Mouse (Mus musculus) cerebellum, adult 11-12 months (tissue): ENCODE measurements around the gene Alas2.

Experiments used
- DNase-seq: peaks from one replicate; pipeline ENCODE4 v3.0.0; 2022

The Alas2 gene

GRCm38 (mm10) chrX:150547239-150547638, at the start of gene Alas2:
TSS of gene Alas2 (plus strand) at chrX:150547375.
- DNase-seq, result no peak

- DNase-seq, result no peak
These were observed 38.5 kb upstream of the Alas2 start for GRCm38 (mm10) chrX:150508696-150509095.

DNA sequence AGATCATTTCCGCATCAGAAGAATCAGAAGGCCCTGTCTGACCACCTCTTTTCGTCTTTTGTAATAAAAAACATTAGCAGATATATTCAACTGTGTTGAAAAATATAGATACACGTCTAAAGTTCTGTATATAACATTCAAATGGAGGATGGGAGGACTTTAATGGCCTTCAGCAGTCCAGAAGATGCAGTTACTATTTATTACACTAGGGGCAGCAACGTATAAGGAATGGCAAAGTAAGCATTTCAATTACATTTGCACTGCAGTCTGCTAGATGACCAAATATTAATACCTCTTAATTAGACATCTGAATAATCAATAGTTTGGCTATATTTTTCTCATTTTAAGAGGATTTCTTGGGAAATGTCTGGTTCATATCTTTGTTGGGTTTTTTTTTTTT, 36.5 kb upstream of the Alas2 start:
- no peak for DNase-seq

DNA sequence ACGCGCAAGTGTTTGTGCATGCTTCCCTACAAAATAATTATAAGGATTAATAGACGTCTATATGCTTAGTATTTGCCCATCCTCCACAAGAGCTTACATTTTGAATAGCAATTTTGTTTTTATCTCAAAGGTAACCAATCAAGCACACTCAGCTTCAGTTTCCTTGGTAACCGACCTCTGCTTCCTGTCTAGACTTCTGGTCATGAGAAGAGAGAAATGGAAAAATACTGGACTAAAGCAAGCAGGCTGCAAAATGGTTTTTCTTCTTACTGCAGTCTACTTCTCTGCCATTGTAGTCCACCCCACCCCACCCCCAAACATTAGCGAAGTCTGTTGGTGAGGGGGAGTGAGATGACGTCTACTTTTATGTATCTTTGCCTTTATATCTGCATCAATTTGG, 35.9 kb upstream of the Alas2 start:
- no peak for DNase-seq

- no peak for DNase-seq
These were observed 33.0 kb upstream of the Alas2 start for GRCm38 (mm10) chrX:150514127-150514526.

DNA sequence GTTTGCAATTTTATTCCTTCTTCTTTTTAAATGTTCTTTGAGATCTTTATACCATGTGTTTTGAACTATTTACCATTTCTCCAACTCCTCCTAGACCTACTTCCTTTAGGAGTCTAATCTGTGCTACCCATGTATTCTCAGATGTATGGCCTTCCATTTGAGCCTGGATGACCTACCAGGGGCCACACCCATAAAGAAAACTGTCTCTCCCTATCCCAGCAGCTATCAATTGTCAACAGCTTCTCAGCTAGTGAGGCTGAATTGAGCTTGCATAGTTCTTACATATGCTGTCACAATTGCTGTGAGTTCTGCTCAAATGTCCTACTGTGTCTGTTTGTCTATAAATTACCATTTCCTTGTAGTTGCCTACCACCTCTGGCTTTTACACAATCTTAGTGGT, 31.2 kb upstream of the Alas2 start:
- no peak for DNase-seq

GRCm38 (mm10) chrX:150516477-150516876, 30.7 kb upstream of the Alas2 start:
- DNase-seq, result no peak

DNA sequence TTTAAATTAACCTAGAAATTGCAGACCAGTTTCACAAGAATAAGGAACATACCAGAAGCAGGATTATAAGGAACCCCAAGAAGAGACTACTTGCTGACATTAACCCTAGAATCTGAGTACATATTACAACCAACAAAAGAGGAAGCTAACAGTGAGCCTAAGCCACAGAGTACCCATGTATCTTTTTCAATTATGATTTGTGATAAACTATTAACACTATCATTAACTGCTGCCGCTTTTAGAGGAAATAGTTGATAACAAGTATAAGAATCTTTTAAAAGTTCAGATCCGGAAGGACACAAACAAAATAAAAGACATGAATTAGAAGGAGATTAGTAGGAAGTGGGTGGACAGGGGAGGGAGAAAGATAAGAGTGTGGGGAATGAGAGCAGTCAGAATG, 7.1 kb upstream of the Alas2 start:
- no peak for DNase-seq

GRCm38 (mm10) chrX:150541684-150542083, 5.5 kb upstream of the Alas2 start:
- no peak for DNase-seq

GRCm38 (mm10) chrX:150549639-150550038, 2.5 kb downstream of the Alas2 start:
- DNase-seq, result no peak

GRCm38 (mm10) chrX:150551986-150552385, 4.8 kb downstream of the Alas2 start:
- no peak for DNase-seq

DNA sequence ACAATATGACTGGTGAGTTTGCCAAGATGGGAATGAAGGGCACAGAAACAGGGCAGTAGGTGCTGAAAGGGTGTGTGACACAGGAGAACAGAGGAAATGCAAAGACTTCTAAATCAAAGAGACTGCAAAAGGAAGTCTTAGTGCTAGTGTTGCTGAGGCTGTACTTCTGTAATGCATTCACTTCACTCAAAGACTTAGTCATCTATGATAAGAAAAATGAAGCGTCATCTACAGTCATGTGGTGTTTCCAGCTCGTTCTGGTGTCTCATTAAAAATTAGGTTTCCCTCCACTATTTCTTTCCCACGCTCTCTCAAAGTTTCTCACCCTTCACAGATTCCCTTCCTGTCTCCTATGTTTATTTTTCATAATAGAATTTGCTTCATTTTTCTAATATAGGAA, 6.9 kb downstream of the Alas2 start:
- no peak for DNase-seq

- DNase-seq, result no peak
These were observed 17.6 kb downstream of the Alas2 start for GRCm38 (mm10) chrX:150564644-150565357.

DNA sequence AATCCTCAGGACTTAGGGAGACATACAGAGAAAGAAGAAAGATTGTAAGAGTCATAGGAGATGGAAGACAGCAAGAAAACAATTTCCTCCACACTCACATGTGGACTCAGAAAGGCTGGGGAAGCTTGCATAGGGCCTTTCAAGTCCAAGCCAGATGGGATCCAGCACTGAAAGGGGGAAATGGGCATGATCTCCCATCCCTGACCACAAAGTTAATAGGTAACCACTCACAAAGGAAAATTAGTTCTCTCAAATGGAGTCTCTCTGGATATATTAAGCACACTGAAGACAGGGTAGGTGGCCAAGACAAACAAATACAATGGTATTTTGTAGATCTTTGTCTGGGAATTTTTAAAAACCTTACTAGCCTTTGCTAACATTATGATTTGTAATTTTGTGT, 34.7 kb downstream of the Alas2 start:
- DNase-seq, result no peak

DNA sequence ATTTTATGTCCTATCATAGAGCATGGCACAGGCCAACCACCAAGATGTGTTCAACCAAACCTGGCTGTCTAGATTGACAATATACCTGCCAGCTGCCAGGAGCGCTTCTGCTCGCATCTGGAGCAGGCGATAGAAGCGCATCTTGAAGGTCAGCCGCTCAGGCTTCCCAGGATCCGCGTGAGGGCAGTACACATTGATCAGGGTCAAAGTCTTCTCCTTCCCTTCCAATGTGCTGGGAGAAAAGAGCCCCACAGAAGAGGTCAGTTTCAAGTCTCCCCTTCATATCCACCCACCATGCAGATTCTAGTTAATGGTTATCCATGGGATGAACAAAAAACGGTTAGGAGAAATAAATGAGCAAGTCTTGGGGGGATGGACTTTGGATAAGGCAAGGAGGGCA, 37.9 kb downstream of the Alas2 start:
- no peak for DNase-seq

- peak; percentile 74 for DNase-seq
These were observed 41.0 kb downstream of the Alas2 start, which contains the start of gene Pfkfb1 for GRCm38 (mm10) chrX:150588023-150588764. TSS of gene Pfkfb1 (plus strand) at chrX:150588229.

- DNase-seq, result no peak
These were observed 42.5 kb downstream of the Alas2 start, which contains the start of gene Apex2 for GRCm38 (mm10) chrX:150589696-150590095. TSS of gene Apex2 (minus strand) at chrX:150589868.

DNA sequence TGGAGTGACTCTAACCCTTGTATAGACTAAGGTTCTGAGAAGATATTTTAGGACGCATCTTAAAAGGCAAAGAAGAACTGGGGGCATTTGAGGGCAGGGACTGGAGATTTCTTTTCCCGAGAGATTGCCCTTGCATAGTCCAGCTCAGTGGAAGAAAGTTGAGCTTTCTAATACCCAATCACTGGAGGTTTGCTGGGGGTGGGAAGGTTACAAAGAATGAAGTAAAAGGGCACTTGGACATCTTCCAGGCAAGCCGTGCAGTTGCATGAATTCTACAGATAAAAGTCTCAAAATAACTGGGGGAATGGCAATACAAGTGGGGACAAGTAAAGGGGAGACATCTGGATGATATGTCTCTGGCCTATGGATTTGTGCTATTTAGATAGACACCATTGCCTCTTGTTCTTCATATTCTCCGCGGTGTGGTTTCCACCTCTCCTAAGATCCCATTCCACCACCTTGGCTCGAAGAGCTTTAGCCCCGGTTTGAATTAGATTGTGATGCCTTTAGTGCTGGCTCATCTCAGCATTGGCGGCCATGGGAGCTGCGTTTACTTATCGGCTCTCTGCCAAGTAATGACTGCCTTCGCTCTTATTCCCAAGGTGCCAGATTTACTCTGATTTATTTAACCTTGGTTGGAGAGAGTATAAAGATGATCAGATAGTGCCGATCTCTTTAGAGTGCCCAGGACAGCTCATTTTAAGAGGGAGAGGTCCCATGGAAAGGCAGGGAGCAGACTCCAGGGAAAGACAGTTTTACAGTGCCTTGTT, 46.3 kb downstream of the Alas2 start:
- no peak for DNase-seq

- DNase-seq, result no peak
These were observed 47.0 kb downstream of the Alas2 start for GRCm38 (mm10) chrX:150594176-150594575.

DNA sequence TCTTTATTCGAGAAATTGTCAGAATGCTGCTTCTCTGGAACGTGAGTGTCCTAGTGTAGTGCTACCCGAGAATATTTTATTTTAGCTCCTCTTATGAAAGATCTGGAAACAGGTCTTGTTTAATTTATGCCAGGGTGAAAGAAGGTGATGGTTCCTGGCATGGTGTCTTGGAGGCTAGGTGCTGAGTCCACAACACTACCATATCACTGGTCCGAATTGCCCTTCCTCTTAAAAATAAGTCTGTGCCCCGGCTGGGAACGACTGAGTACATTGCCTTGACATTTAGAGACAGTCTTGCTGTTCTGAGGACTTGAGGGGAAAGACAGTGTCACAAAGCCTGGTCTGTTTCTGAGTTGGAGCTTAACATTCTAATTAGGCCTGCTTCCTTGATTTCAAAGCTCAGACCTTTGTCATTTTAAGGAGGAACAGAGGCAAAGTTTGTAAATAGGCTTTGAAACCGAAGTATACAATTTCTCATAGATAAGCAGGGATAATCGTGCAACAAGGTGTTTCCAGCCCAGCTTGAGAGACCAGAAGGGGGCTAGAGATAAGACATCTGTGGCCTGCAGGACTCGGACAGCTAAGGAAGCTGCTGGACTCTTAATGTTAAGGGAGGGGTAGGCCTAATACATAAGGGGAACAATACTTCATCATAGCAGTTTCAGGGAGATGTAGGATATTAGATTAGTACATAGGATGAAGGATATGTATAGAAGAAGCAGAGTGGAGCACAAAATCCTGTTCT, 48.0 kb downstream of the Alas2 start:
- no peak for DNase-seq

- no peak for DNase-seq
These were observed 51.7 kb downstream of the Alas2 start for GRCm38 (mm10) chrX:150598882-150599281.
